Mouse (Mus musculus) urinary bladder, adult 18-20 months (tissue): ENCODE results near the gene Gm7544.
"Not testable (repeated sequence)": the region's sequence is repeated elsewhere in the genome, so short reads cannot be mapped to it uniquely, and the experiment has no call there.

ENCODE experiments used
- DNase-seq, 2 experiments: peaks; one replicate each; pipeline ENCODE4 v3.0.0; 2022; ENCODE audit warnings: low spot score in 2 of 2, mixed read lengths in 2 of 2

Gm7544 gene

GRCm38 (mm10) chr1:82924650-82925049 is 31.2 kb downstream of the Gm7544 start, which contains the start of gene A030014E15Rik:
TSS of gene A030014E15Rik (plus strand) at chr1:82924917.
- DNase-seq = no peak

GRCm38 (mm10) chr1:82913434-82913833 is 42.4 kb downstream of the Gm7544 start:
- DNase-seq = not testable (repeated sequence)

GRCm38 (mm10) chr1:82913025-82913424 is 42.8 kb downstream of the Gm7544 start, which contains the start of gene A030005L19Rik:
TSS of gene A030005L19Rik (plus strand) at chr1:82913325.
- no peak for DNase-seq

GRCm38 (mm10) chr1:82905886-82906285 is 49.9 kb downstream of the Gm7544 start:
- no peak for DNase-seq
